Mouse (Mus musculus) stomach, embryonic 14.5 days (tissue): ENCODE measurements around the gene Stk40. TPM values are rescaled to one million over a fixed set of nuclear protein-coding genes. Genes with fewer than 3 reads are reported as not detected.

Source experiments
- ATAC-seq: fragments of 200-750 bp; cut with Nextera tagmentation; 2 replicates; pipeline ENCODE4 v1.8.0; 2017; ENCODE audit warnings: low read depth, moderate TSS enrichment; ENCODE audit not compliant: insufficient number of reproducible peaks, insufficient read depth, low FRiP score
- H3K27ac ChIP-seq: fragments of 300-500 bp; sonication (generic); 2 replicates; pipeline ENCODE4 v1.5.1; 2014; ENCODE audit warnings: mild to moderate bottlenecking, low read length, moderate library complexity, mixed read lengths
- H3K27me3 ChIP-seq: fragments of 300-500 bp; sonication (generic); 2 replicates; pipeline ENCODE4 v1.6.1; 2014; ENCODE audit warnings: low read length, control low read depth, mixed read lengths; ENCODE audit not compliant: control insufficient read depth, insufficient read depth
- H3K36me3 ChIP-seq: fragments of 300-500 bp; sonication (generic); 2 replicates; pipeline ENCODE4 v1.6.1; 2014; ENCODE audit warnings: mild to moderate bottlenecking, control low read depth, low read length, moderate library complexity, mixed read lengths; ENCODE audit not compliant: control insufficient read depth, insufficient read depth
- H3K4me1 ChIP-seq: fragments of 300-500 bp; sonication (generic); 2 replicates; pipeline ENCODE4 v1.6.1; 2014; ENCODE audit warnings: low read length, control low read depth, mixed read lengths; ENCODE audit not compliant: control insufficient read depth, insufficient read depth
- H3K4me2 ChIP-seq: fragments of 300-500 bp; sonication (generic); replicated peaks from 2 replicates; pipeline ENCODE4 v1.6.1; 2014; ENCODE audit warnings: low read depth, low read length, control low read depth
- H3K4me3 ChIP-seq: fragments of 300-500 bp; sonication (generic); 2 replicates; pipeline ENCODE4 v1.5.1; 2014; ENCODE audit warnings: low read depth, low read length, control low read depth
- H3K9ac ChIP-seq: fragments of 300-500 bp; sonication (generic); replicated peaks from 2 replicates; pipeline ENCODE4 v1.6.1; 2014; ENCODE audit warnings: low read depth, mild to moderate bottlenecking, control low read depth, low read length, moderate library complexity, mixed read lengths
- H3K9me3 ChIP-seq: fragments of 300-500 bp; sonication (generic); 2 replicates; pipeline ENCODE4 v1.6.1; 2016; ENCODE audit warnings: low read depth, low read length, control low read depth; ENCODE audit not compliant: control insufficient read depth
- WGBS: fragments of 180-500 bp; shearing (Covaris S2); extraction: QIAGEN DNeasy Blood & Tissue Kit; methylation state at CpG from one replicate; pipeline ENCODE4 v1.1.7; 2014; 5-methylcytosine and 5-hydroxymethylcytosine counted together
- polyA plus RNA-seq: library from polyadenylated mRNA; unstranded; fragments of >200 nt; fragmentation: Nextera tagmentation; extraction: Ambion mirVana; gene quantifications from 2 replicates; pipeline ENCODE4 v1.2.1, GENCODE M21; 2014

Gene Stk40
- polyA plus RNA-seq, 1 experiment from 2014 or later, result 20.0 TPM

GRCm38 (mm10) chr4:126150297-126150948 is 46.7 kb downstream of the Stk40 start:
- ATAC-seq, result peak; percentile 66
- Histone ChIP-seq H3K4me2 (peak overlapping the region; percentile 88), H3K9me3 (no peaks in the 10 kb centered on the region), H3K9ac (0 out of 2 replicates have a peak overlapping the region, but pooled peaks have one; percentile 76), H3K36me3 (peaks cover 8% of the 10 kb centered on the region), H3K4me3 (peak overlapping the region; percentile 65), H3K27ac (peak overlapping the region; percentile 92), H3K4me1 (peaks cover 44% of the 10 kb centered on the region), H3K27me3 (no peaks in the 10 kb centered on the region)
- WGBS, result 27% methylated on average over 16 of the region's 16 CpGs

- Histone ChIP-seq H3K27me3 (no peaks in the 10 kb centered on the region), H3K27ac (peak overlapping the region; percentile 92), H3K4me2 (peak overlapping the region; percentile 88), H3K36me3 (peaks cover 8% of the 10 kb centered on the region), H3K9ac (no peak overlapping the region), H3K4me3 (peak overlapping the region; percentile 65), H3K4me1 (peaks cover 49% of the 10 kb centered on the region), H3K9me3 (no peaks in the 10 kb centered on the region)
- ATAC-seq, result no peak
- WGBS, result 56% methylated on average over 6 of the region's 6 CpGs
These were observed 47.2 kb downstream of the Stk40 start for GRCm38 (mm10) chr4:126150949-126151320.

- ATAC-seq, result no peak
- Histone ChIP-seq H3K9ac (no peak overlapping the region), H3K36me3 (peaks cover 8% of the 10 kb centered on the region), H3K4me3 (no peak overlapping the region), H3K27me3 (no peaks in the 10 kb centered on the region), H3K27ac (no peak overlapping the region), H3K9me3 (no peaks in the 10 kb centered on the region), H3K4me2 (no peak overlapping the region), H3K4me1 (peaks cover 46% of the 10 kb centered on the region)
- WGBS, result 81% methylated on average over 16 of the region's 16 CpGs
These were observed 48.1 kb downstream of the Stk40 start for GRCm38 (mm10) chr4:126151701-126152440.

- peaks cover 8% of the 10 kb centered on the region for H3K36me3 ChIP-seq
- no peaks in the 10 kb centered on the region for H3K9me3 ChIP-seq
- H3K4me3 ChIP-seq, result no peak overlapping the region
- H3K27me3 ChIP-seq, result no peaks in the 10 kb centered on the region
- H3K9ac ChIP-seq, result no peak overlapping the region
- peaks cover 40% of the 10 kb centered on the region for H3K4me1 ChIP-seq
- no peak overlapping the region for H3K27ac ChIP-seq
- H3K4me2 ChIP-seq, result no peak overlapping the region
- ATAC-seq, result no peak
- WGBS, result 55% methylated on average over 14 of the region's 14 CpGs
These were observed 49.1 kb downstream of the Stk40 start for GRCm38 (mm10) chr4:126152864-126153263.

- no peak for ATAC-seq
- Histone ChIP-seq H3K9me3 (no peaks in the 10 kb centered on the region), H3K27ac (peak overlapping the region; percentile 78), H3K4me2 (no peak overlapping the region), H3K4me1 (peaks cover 24% of the 10 kb centered on the region), H3K36me3 (peaks cover 8% of the 10 kb centered on the region), H3K4me3 (no peak overlapping the region), H3K27me3 (no peaks in the 10 kb centered on the region), H3K9ac (no peak overlapping the region)
- WGBS, result 20% methylated on average over 4 of the region's 4 CpGs
These were observed 51.4 kb downstream of the Stk40 start for GRCm38 (mm10) chr4:126155183-126155582.

- H3K4me2 ChIP-seq, result no peak overlapping the region
- peaks cover 17% of the 10 kb centered on the region for H3K4me1 ChIP-seq
- no peak; the same call in 1 of the 2 replicates for ATAC-seq
- H3K4me3 ChIP-seq, result no peak overlapping the region
- 20% methylated on average over 2 of the region's 2 CpGs for WGBS
- no peak overlapping the region for H3K9ac ChIP-seq
- H3K36me3 ChIP-seq, result peaks cover 8% of the 10 kb centered on the region
- no peaks in the 10 kb centered on the region for H3K27me3 ChIP-seq
- H3K9me3 ChIP-seq, result no peaks in the 10 kb centered on the region
- H3K27ac ChIP-seq, result peak overlapping the region; percentile 78
These were observed 52.1 kb downstream of the Stk40 start for GRCm38 (mm10) chr4:126155869-126156268.

DNA sequence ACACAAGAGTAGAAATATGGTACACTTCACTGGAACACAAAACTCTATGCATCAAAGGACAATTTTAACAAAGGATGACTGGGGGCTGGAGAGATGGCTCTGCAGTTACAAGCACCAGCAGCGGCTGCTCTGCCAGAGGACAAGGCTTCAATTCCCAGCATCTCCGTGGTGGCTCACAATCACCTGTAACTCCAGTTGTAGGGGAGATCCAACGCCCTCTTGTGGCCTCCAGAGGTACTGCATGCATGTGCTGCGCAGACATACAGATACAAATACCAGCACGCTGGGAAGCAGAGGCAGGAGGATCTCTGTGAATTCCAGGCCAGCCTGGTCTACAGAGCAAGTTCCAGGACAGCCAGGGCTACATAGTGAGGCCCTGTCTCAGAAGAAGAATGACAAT is 52.9 kb downstream of the Stk40 start:
- no peak overlapping the region for H3K27ac ChIP-seq
- H3K4me1 ChIP-seq, result peaks cover 11% of the 10 kb centered on the region; the same call in 1 of the 2 replicates
- peaks cover 4% of the 10 kb centered on the region for H3K36me3 ChIP-seq
- 62% methylated on average over 5 of the region's 5 CpGs for WGBS
- H3K9ac ChIP-seq, result no peak overlapping the region
- H3K9me3 ChIP-seq, result no peaks in the 10 kb centered on the region
- no peak overlapping the region for H3K4me2 ChIP-seq
- H3K27me3 ChIP-seq, result no peaks in the 10 kb centered on the region
- no peak overlapping the region for H3K4me3 ChIP-seq
- no peak for ATAC-seq

- Histone ChIP-seq H3K4me2 (no peak overlapping the region), H3K4me3 (no peak overlapping the region), H3K27me3 (no peaks in the 10 kb centered on the region), H3K9ac (no peak overlapping the region), H3K4me1 (peaks cover 17% of the 10 kb centered on the region), H3K36me3 (no peaks in the 10 kb centered on the region), H3K9me3 (no peaks in the 10 kb centered on the region), H3K27ac (no peak overlapping the region)
- WGBS, result 90% methylated on average over 6 of the region's 6 CpGs
- no peak for ATAC-seq
These were observed 53.8 kb downstream of the Stk40 start for GRCm38 (mm10) chr4:126157562-126157961.
